Mouse (Mus musculus): ENCODE data around the gene Mbnl3.

- no peak for TF ChIP-seq CTCF (IDR thresholded peaks at IDR 0.05; ENCODE audit: extremely low read depth, insufficient read depth, low read length)
- TF ChIP-seq POLR2A (IDR thresholded peaks at IDR 0.05; ENCODE audit: extremely low read depth, insufficient read depth, low read length) = no peak
Measured at GRCm38 (mm10) chrX:51102748-51103147, 103.6 kb downstream of the Mbnl3 start.
